Mouse (Mus musculus) heart, postnatal 4 days (tissue): ENCODE data around the gene Phf6. TPM values are rescaled to one million over a fixed set of nuclear protein-coding genes. Genes with fewer than 3 reads are reported as not detected.
"Not testable (repeated sequence)": the region's sequence is repeated elsewhere in the genome, so short reads cannot be mapped to it uniquely, and the experiment has no call there.

Experiments used
- DNase-seq: peaks from one replicate; pipeline ENCODE4 v3.0.0; 2021
- total RNA-seq, 2 experiments: library from RNA; stranded (reverse); gene quantifications; 2 replicates each; pipeline ENCODE4 v1.2.3; 2021

The Phf6 gene
- 1 to 10 TPM; 8.8 to 9.5 TPM for total RNA-seq

- DNase-seq = peak; percentile 91
Observed at GRCm38 (mm10) chrX:52911587-52912371, at the start of gene Phf6. Gene Phf6, plus strand, starts transcription at chrX:52912266.

- peak; percentile 15 for DNase-seq
Observed at GRCm38 (mm10) chrX:52864126-52864525, 47.9 kb upstream of the Phf6 start.

- DNase-seq = not testable (repeated sequence)
Observed at GRCm38 (mm10) chrX:52898486-52898885, 13.6 kb upstream of the Phf6 start.

GRCm38 (mm10) chrX:52912372-52912728, 284 bp downstream of the Phf6 start:
- DNase-seq = no peak

GRCm38 (mm10) chrX:52912826-52913701, 998 bp downstream of the Phf6 start:
- no peak for DNase-seq

- no peak for DNase-seq
Observed at GRCm38 (mm10) chrX:52913856-52914255, 1.8 kb downstream of the Phf6 start.

- DNase-seq = no peak
Observed at GRCm38 (mm10) chrX:52914705-52915104, 2.6 kb downstream of the Phf6 start.

GRCm38 (mm10) chrX:52916516-52916915, 4.5 kb downstream of the Phf6 start:
- DNase-seq = no peak

GRCm38 (mm10) chrX:52926726-52927125, 14.7 kb downstream of the Phf6 start:
- DNase-seq = no peak

GRCm38 (mm10) chrX:52928883-52929282, 16.8 kb downstream of the Phf6 start:
- peak; percentile 35 for DNase-seq

- DNase-seq = no peak
Observed at GRCm38 (mm10) chrX:52929779-52930178, 17.7 kb downstream of the Phf6 start.

- DNase-seq = no peak
Observed at GRCm38 (mm10) chrX:52930191-52930590, 18.1 kb downstream of the Phf6 start.

GRCm38 (mm10) chrX:52932161-52932560, 20.1 kb downstream of the Phf6 start:
- no peak for DNase-seq

- no peak for DNase-seq
Observed at GRCm38 (mm10) chrX:52934496-52934895, 22.4 kb downstream of the Phf6 start.

GRCm38 (mm10) chrX:52945509-52945908, 33.4 kb downstream of the Phf6 start:
- no peak for DNase-seq

- peak; percentile 10 for DNase-seq
Observed at GRCm38 (mm10) chrX:52949713-52950112, 37.6 kb downstream of the Phf6 start.

- DNase-seq = no peak
Observed at GRCm38 (mm10) chrX:52956942-52957341, 44.9 kb downstream of the Phf6 start.

GRCm38 (mm10) chrX:52961559-52962110, 49.6 kb downstream of the Phf6 start:
- peak; percentile 12 for DNase-seq

- no peak for DNase-seq
Observed at GRCm38 (mm10) chrX:52965149-52965548, 53.1 kb downstream of the Phf6 start.

- DNase-seq = peak; percentile 77
Observed at GRCm38 (mm10) chrX:52971211-52972006, 59.3 kb downstream of the Phf6 start.

- DNase-seq = no peak
Observed at GRCm38 (mm10) chrX:52972129-52972528, 60.1 kb downstream of the Phf6 start.

GRCm38 (mm10) chrX:52972680-52973079, 60.6 kb downstream of the Phf6 start:
- no peak for DNase-seq
